Mouse (Mus musculus) midbrain, embryonic 10.5 days (tissue): ENCODE results near the gene Sod3. TPM values are rescaled to one million over a fixed set of nuclear protein-coding genes. Genes with fewer than 3 reads are reported as not detected.

Experiments
- DNase-seq: peaks from one replicate; pipeline ENCODE4 v3.0.0-alpha.2; 2017; ENCODE audit warnings: low spot score
- H3K27ac ChIP-seq: fragments of 300-500 bp; sonication (generic); replicated peaks from 2 replicates; pipeline ENCODE4 v1.5.1; 2016; ENCODE audit warnings: mild to moderate bottlenecking
- H3K27me3 ChIP-seq: fragments of 300-500 bp; sonication (generic); 2 replicates; pipeline ENCODE4 v1.6.1; 2016; ENCODE audit warnings: low read depth, mild to moderate bottlenecking; ENCODE audit not compliant: poor library complexity, severe bottlenecking
- H3K36me3 ChIP-seq: fragments of 300-500 bp; sonication (generic); 2 replicates; pipeline ENCODE4 v1.6.1; 2016; ENCODE audit warnings: mild to moderate bottlenecking, moderate library complexity
- H3K4me1 ChIP-seq: fragments of 300-500 bp; sonication (generic); 2 replicates; pipeline ENCODE4 v1.6.1; 2016
- H3K4me3 ChIP-seq: fragments of 300-500 bp; sonication (generic); 2 replicates; pipeline ENCODE4 v1.5.1; 2016; ENCODE audit warnings: mild to moderate bottlenecking, moderate library complexity
- H3K9me3 ChIP-seq: fragments of 300-500 bp; sonication (generic); replicated peaks from 2 replicates; pipeline ENCODE4 v1.6.1; 2016; ENCODE audit warnings: mild to moderate bottlenecking
- WGBS: fragments of 180-500 bp; shearing (Covaris S2); methylation state at CpG from one replicate; pipeline ENCODE4 v1.1.7; 2016; 5-methylcytosine and 5-hydroxymethylcytosine counted together
- polyA plus RNA-seq: library from polyadenylated mRNA; unstranded; fragments of >200 nt; fragmentation: Nextera tagmentation; extraction: Ambion mirVana; gene quantifications from 2 replicates; pipeline ENCODE4 v1.2.1, GENCODE M21; 2016

Gene Sod3
- polyA plus RNA-seq, 1 experiment from 2014 or later, result 0.90 TPM

DNA sequence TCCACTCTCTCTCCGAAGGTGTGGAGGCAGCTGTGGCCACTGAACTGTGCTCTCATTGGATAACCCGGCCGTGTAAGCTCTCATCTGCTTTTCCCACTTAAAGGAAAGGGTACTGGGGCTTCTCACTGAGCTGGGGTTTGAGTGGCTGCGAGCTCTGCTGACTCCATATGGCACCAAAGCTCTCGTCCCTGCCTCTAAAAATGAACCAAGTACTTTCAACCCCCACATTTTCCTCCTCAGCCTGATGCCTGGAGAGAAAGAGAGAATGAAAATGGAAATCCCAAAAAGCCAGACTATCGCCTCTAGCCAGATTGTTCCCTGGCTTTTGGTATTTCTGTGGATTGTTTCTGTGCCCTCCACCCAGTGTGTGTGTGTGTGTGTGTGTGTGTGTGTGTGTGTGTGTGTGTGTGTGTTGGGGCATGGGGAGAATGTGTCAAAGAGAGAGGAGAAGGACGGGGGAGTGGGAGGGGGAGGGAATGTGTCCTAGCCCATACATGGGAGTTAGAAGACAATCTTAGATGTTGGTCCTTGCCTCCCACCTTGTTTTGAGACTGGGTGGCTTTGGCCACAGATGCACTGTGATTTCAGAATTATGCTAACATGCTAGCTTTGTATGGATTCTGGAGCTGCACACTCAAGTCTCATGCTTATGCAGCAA lies 24.6 kb downstream of the Sod3 start:
- 72% methylated on average over 7 of the region's 7 CpGs for WGBS
- no peak for DNase-seq
- Histone ChIP-seq H3K27ac (no peak overlapping the region), H3K36me3 (no peaks in the 10 kb centered on the region), H3K27me3 (no peaks in the 10 kb centered on the region), H3K9me3 (no peaks in the 10 kb centered on the region), H3K4me1 (no peaks in the 10 kb centered on the region), H3K4me3 (no peak overlapping the region)

DNA sequence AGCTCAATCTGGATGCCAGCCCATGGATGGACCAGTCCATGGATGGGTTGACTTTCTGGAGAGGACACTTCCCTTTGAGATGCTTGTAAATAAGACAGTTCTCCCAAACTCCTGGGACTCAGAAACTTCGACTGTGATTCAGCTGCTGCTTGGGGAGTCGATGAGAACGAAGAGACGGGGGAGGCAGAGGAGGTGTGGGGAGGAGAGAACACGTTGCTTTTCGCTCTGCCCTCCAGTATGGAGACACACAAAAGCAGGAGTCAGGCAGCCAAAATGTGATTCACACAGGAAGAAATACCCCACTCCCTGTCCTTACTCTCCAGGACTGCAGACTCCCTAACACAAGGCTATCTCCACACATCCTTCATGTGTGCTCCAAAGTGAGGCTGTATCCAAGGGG lies 26.8 kb downstream of the Sod3 start:
- H3K27me3 ChIP-seq, result no peaks in the 10 kb centered on the region
- no peaks in the 10 kb centered on the region for H3K9me3 ChIP-seq
- no peaks in the 10 kb centered on the region for H3K4me1 ChIP-seq
- H3K4me3 ChIP-seq, result no peak overlapping the region
- no peak overlapping the region for H3K27ac ChIP-seq
- H3K36me3 ChIP-seq, result no peaks in the 10 kb centered on the region
- 89% methylated on average over 6 of the region's 6 CpGs for WGBS
- DNase-seq, result no peak

DNA sequence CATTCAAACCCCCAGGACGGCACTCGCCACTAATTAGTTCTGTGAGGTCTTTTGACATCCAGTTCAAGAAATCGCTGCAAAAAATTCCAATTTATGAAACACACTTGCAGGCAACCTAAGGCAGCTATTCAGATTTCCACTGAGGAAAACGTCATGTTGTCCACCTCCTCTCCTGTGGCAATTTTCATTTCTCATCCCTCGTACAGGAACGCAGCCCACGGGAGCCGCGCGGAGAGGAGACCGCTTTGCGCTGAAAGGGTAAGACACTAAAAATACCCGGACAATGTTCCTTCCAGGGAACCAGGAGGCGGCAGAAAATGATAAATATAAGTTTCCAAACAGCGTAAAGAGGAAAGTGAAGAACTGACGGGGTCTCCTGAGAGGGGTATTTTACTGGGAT lies 27.9 kb downstream of the Sod3 start:
- 86% methylated on average over 16 of the region's 16 CpGs for WGBS
- no peak overlapping the region for H3K4me3 ChIP-seq
- no peak overlapping the region for H3K27ac ChIP-seq
- no peaks in the 10 kb centered on the region for H3K27me3 ChIP-seq
- no peaks in the 10 kb centered on the region for H3K9me3 ChIP-seq
- no peaks in the 10 kb centered on the region for H3K36me3 ChIP-seq
- no peaks in the 10 kb centered on the region for H3K4me1 ChIP-seq
- DNase-seq, result no peak

DNA sequence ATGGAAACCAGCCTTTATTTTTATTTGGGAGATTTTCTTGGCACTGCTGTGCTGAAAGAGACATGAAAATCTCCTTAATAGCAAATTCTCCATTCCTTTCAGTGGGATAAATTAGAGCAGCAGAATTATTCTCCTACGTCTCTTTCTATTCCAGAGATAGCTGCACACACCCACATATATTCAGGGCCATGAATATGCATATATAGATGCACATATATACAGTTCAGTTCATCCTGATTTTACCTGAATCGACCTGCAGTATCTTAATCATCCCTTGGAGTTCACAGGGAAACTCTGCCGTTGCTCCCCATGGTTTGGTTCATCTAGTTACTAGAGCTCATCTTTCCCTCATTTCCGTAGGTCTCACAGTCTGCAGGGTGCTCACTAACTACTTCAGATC lies 30.2 kb downstream of the Sod3 start:
- Histone ChIP-seq H3K9me3 (no peaks in the 10 kb centered on the region), H3K36me3 (no peaks in the 10 kb centered on the region), H3K4me1 (no peaks in the 10 kb centered on the region), H3K27me3 (no peaks in the 10 kb centered on the region), H3K4me3 (no peak overlapping the region), H3K27ac (no peak overlapping the region)
- 87% methylated on average over 4 of the region's 4 CpGs for WGBS
- no peak for DNase-seq

DNA sequence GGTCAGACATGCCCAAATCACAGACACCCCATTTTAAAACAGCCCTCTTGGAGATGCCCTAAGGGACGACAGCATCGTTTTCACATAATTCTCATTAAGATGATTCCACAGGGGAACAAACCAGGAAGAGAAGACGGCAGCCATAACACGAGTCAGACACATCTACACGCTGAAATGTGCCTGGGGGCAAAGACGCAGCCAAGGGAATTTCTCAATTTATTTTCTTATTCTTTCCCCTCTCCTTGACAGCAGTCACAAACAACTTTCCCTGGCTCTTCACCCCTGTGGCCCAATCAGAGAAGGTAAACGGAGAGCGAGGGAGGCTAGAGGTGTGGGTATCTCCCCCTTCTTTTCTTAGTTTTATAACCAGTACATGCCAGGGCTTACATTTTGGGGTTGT lies 40.8 kb downstream of the Sod3 start:
- no peak overlapping the region for H3K4me3 ChIP-seq
- no peaks in the 10 kb centered on the region for H3K36me3 ChIP-seq
- WGBS, result 89% methylated on average over 8 of the region's 8 CpGs
- no peaks in the 10 kb centered on the region for H3K27me3 ChIP-seq
- H3K4me1 ChIP-seq, result no peaks in the 10 kb centered on the region
- no peak for DNase-seq
- no peak overlapping the region for H3K27ac ChIP-seq
- no peaks in the 10 kb centered on the region for H3K9me3 ChIP-seq

DNA sequence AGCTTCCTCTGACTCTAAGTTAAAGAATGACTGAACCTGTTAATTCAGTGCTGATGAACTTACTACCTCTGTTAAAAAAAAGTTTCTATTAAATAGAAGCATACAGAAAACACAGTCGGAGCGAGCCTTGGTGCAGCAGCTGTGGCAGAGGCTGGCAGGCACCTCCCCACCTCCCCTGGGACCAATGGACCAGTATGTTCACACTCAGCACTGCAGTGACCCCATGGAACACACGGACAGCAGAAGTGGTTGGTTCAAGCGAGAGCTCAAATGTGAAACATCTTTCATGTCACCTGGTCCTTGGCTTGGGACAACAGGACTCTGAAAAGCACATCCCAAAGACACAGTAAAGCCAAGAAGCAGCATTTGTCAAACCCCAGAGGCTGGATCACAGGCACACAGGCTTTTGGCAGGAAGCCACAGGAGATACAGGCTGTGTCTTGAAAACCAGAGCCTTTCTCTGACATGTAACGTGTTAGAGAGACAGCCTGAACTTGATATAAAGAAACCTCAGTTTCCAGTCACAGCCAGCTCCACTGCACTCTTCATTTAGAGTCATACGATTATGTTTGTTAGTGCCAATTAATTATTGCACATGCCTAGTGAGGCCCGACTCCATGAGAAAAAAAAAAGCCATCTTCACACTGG lies 45.2 kb downstream of the Sod3 start:
- Histone ChIP-seq H3K27ac (no peak overlapping the region), H3K27me3 (no peaks in the 10 kb centered on the region), H3K9me3 (no peaks in the 10 kb centered on the region), H3K4me3 (no peak overlapping the region), H3K4me1 (no peaks in the 10 kb centered on the region), H3K36me3 (no peaks in the 10 kb centered on the region)
- WGBS, result 87% methylated on average over 7 of the region's 7 CpGs
- no peak for DNase-seq

DNA sequence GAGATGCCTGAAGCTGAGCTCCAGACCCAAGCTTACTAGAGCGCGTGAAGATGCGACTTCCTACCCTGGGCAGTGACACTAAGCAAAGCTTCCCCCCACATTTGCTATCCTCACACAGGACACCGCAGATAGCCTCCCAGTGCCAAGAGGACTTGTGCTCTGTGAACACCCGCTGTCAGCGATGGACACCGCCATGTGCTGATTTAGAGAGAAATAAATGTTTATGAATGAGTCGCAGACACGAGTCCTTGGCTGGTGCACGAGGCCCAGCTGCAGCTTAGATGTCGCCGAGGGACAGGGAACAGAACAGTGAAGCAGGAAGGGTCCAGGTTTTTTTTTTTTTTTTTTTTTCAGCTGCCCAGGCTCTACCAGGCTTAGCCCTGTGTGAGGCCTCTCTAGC lies 46.6 kb downstream of the Sod3 start:
- WGBS, result 92% methylated on average over 12 of the region's 12 CpGs
- Histone ChIP-seq H3K9me3 (no peaks in the 10 kb centered on the region), H3K36me3 (no peaks in the 10 kb centered on the region), H3K27me3 (no peaks in the 10 kb centered on the region), H3K4me1 (peaks cover 8% of the 10 kb centered on the region), H3K4me3 (no peak overlapping the region), H3K27ac (no peak overlapping the region)
- DNase-seq, result no peak

DNA sequence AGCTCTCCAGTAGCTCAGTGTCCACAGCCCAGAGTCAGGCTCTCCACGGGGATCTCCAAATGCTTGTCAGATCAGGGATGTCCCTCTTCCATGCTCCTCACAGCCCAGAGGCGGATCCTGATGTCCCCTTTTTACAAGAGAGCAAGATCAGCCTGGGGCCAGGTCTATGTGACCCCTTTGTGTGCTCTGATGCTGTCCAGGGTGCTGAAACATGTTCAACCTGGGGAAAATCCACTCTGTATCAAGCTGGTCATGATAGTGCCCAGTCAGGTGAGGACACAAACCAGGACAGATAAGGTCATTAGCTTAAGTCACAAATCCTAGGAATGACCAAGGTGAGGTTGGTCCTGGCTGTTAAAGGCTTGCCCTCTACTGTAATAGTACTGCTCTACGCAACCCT lies 48.0 kb downstream of the Sod3 start:
- Histone ChIP-seq H3K4me1 (peaks cover 12% of the 10 kb centered on the region), H3K27me3 (no peaks in the 10 kb centered on the region), H3K27ac (no peak overlapping the region), H3K9me3 (no peaks in the 10 kb centered on the region), H3K36me3 (no peaks in the 10 kb centered on the region), H3K4me3 (no peak overlapping the region)
- DNase-seq, result peak; percentile 26
- WGBS, result 63% methylated on average over 3 of the region's 3 CpGs

DNA sequence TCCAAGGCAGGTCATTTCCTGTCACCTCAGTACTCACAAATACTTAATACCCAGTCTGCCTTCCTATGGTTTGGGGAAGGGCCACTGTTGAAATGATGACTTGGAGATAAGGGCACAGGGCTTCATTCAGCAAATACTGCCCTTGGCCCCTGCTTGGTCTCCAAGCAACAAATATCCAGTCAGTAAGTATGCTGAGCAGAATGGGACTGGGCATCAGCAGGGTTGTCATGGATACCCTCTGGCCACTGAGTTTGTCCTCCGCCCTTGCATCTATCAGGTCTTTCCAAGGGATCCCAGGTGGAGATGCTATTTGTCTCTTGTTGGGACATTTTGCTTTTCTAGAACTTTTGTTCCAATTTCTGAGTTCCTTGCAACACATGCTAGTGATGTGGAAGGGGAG lies 51.6 kb downstream of the Sod3 start:
- Histone ChIP-seq H3K36me3 (no peaks in the 10 kb centered on the region), H3K4me1 (peaks cover 12% of the 10 kb centered on the region), H3K27ac (no peak overlapping the region), H3K9me3 (no peaks in the 10 kb centered on the region), H3K4me3 (no peak overlapping the region), H3K27me3 (no peaks in the 10 kb centered on the region)
- DNase-seq, result peak; percentile 34
- WGBS, result 53% methylated on average over 1 of the region's 1 CpGs

DNA sequence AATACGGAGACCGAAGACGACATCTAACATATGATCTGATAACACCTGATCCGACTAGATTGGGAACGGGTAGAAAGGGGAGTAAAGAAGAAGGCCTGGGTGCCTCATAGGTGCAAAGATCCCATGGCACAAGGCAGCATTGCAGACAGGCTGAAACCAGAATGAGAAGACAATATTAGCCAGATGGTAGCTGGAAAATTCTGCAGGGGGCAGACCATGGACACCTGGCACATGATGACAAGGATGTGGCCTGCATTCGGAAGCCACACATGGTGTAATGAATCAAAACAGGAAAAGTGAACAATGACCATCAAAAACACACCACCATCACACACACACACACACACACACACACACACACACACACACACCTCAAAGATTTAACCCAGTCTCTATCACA lies 52.3 kb downstream of the Sod3 start:
- no peak overlapping the region for H3K27ac ChIP-seq
- no peaks in the 10 kb centered on the region for H3K36me3 ChIP-seq
- no peaks in the 10 kb centered on the region for H3K9me3 ChIP-seq
- no peak overlapping the region for H3K4me3 ChIP-seq
- no peak for DNase-seq
- peaks cover 12% of the 10 kb centered on the region for H3K4me1 ChIP-seq
- 90% methylated on average over 6 of the region's 6 CpGs for WGBS
- H3K27me3 ChIP-seq, result no peaks in the 10 kb centered on the region

DNA sequence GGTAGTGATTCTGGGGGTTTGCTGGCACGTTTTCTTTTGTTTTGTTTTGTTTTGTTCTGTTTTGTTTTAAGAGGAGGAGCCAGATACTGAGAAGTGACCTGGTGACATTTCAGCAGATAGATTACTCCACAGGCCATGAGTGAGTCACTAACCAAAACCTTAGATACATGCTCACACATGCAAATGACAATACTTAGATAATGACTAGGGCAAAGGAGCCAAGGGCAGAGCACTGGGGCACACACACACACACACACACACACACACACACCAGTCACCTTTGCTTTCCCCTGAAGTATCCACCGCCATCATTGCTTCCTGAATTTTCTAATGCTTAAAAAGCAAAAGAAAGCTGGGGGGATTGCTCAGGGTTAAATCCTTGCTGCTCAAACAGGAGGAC lies 52.9 kb downstream of the Sod3 start:
- H3K4me1 ChIP-seq, result peaks cover 12% of the 10 kb centered on the region

More for the DNA sequence above, 52.9 kb downstream of the Sod3 start:
- H3K36me3 ChIP-seq, result no peaks in the 10 kb centered on the region
- no peak for DNase-seq
- no peak overlapping the region for H3K27ac ChIP-seq
- WGBS, result 71% methylated on average over 2 of the region's 2 CpGs
- H3K4me3 ChIP-seq, result no peak overlapping the region
- H3K27me3 ChIP-seq, result no peaks in the 10 kb centered on the region
- H3K9me3 ChIP-seq, result no peaks in the 10 kb centered on the region
